Mouse (Mus musculus) kidney, adult 2 months (tissue): ENCODE results near the gene Gm20896. TPM values are rescaled to one million over a fixed set of nuclear protein-coding genes. Genes with fewer than 3 reads are reported as not detected.
"Not testable (repeated sequence)": the region's sequence is repeated elsewhere in the genome, so short reads cannot be mapped to it uniquely, and the experiment has no call there.

Experiments used
- DNase-seq: peaks from one replicate; pipeline ENCODE4 v3.0.0; 2021
- H3K27ac ChIP-seq: fragments of 200-500 bp; 2 replicates; pipeline ENCODE4 v1.5.1; 2012; ENCODE audit warnings: low read depth, low read length, control low read depth, inconsistent platforms; ENCODE audit not compliant: insufficient read depth
- H3K27me3 ChIP-seq: fragments of 200-500 bp; replicated peaks from 2 replicates; pipeline ENCODE4 v1.6.1; 2012; ENCODE audit warnings: mild to moderate bottlenecking, moderate library complexity, low read length, inconsistent platforms; ENCODE audit not compliant: control insufficient read depth, insufficient read depth
- H3K36me3 ChIP-seq: fragments of 200-500 bp; 2 replicates; pipeline ENCODE4 v1.6.1; 2012; ENCODE audit warnings: mild to moderate bottlenecking, moderate library complexity, low read length, inconsistent platforms; ENCODE audit not compliant: control insufficient read depth, insufficient read depth
- H3K4me1 ChIP-seq: fragments of 200-500 bp; 2 replicates; pipeline ENCODE4 v1.6.1; 2011; ENCODE audit warnings: low read length; ENCODE audit not compliant: control insufficient read depth, insufficient read depth
- H3K4me3 ChIP-seq: fragments of 200-500 bp; 2 replicates; pipeline ENCODE4 v1.5.1; 2011; ENCODE audit warnings: mild to moderate bottlenecking, low read depth, low read length, control low read depth; ENCODE audit not compliant: insufficient read depth
- WGBS: fragments of 180-500 bp; shearing (Covaris S2); methylation state at CpG from one replicate; pipeline ENCODE4 v1.1.7; 2018; 5-methylcytosine and 5-hydroxymethylcytosine counted together
- polyA plus RNA-seq: library from polyadenylated mRNA; depleted of rRNA; stranded (reverse); fragments of >200 nt; gene quantifications from 2 replicates; pipeline ENCODE4 v1.2.3, GENCODE M21; 2012; rRNA removed

Gm20896 gene
- not detected in 2 replicates for polyA plus RNA-seq

GRCm38 (mm10) chrY:35921426-35921825 is at the start of gene Gm20896:
Gene Gm20896 (minus strand): TSS chrY:35921526.
- H3K27me3 ChIP-seq, DNase-seq, H3K36me3 ChIP-seq, H3K4me1 ChIP-seq, H3K27ac ChIP-seq, H3K4me3 ChIP-seq: not testable (repeated sequence)
- WGBS: 72% methylated on average over 2 of the region's 6 CpGs
